12 mouse cellular contexts compared by ENCODE assay signal in genomic region chr2:11363061-11363464, GRCm38 (mm10).
DNase-seq lines count a peak whose midpoint lies in the region; ATAC-seq and TF ChIP-seq lines count a peak whose summit lies in the region.
"Had no signal": no experiment of that assay in that cellular context is flagged by ENCODE, and none has a peak within 500 bp of the region (broad histone marks: within the 10 kb centered on the region; RNA-seq: fewer than 3 reads in every experiment).

No protein-coding gene starts in this region.

- no peak overlapping the region for H3K4me3 ChIP-seq in kidney, postnatal 0 days (replicated peaks; ENCODE audit: low read depth, low read length)
- no peak overlapping the region for H3K4me3 ChIP-seq in kidney, adult 2 months (ENCODE audit: insufficient read depth, low read depth, low read length)
- H3K4me3 ChIP-seq in forebrain, embryonic 13.5 days: no peak overlapping the region
- no peak overlapping the region for H3K4me3 ChIP-seq in forebrain, embryonic 16.5 days (replicated peaks; ENCODE audit: low read length)
- H3K4me3 ChIP-seq in neural tube, embryonic 13.5 days: no peak overlapping the region
- H3K4me3 ChIP-seq: intestine, embryonic 15.5 days; liver, embryonic 13.5 days had no signal

- no peaks in the 10 kb centered on the region for H3K4me1 ChIP-seq in kidney, postnatal 0 days (replicated peaks; ENCODE audit: insufficient read depth, low read length)
- no peaks in the 10 kb centered on the region for H3K4me1 ChIP-seq in kidney, adult 2 months (ENCODE audit: control insufficient read depth, insufficient read depth, low read length)
- H3K4me1 ChIP-seq in forebrain, embryonic 13.5 days: peaks cover 17% of the 10 kb centered on the region
- H3K4me1 ChIP-seq in forebrain, embryonic 16.5 days (replicated peaks; ENCODE audit: control insufficient read depth, insufficient read depth, low read length): peaks cover 9% of the 10 kb centered on the region
- peaks cover 13% of the 10 kb centered on the region; the same call in 1 of the 2 replicates for H3K4me1 ChIP-seq in neural tube, embryonic 13.5 days (replicated peaks)
- H3K4me1 ChIP-seq: intestine, embryonic 15.5 days; liver, embryonic 13.5 days had no signal

- no peaks in the 10 kb centered on the region for H3K9me3 ChIP-seq in kidney, postnatal 0 days (replicated peaks; ENCODE audit: low read length)
- no peaks in the 10 kb centered on the region for H3K9me3 ChIP-seq in forebrain, embryonic 13.5 days (replicated peaks)
- no peaks in the 10 kb centered on the region for H3K9me3 ChIP-seq in forebrain, embryonic 16.5 days (ENCODE audit: control insufficient read depth, low read length)
- H3K9me3 ChIP-seq in neural tube, embryonic 13.5 days: no peaks in the 10 kb centered on the region
- H3K9me3 ChIP-seq: intestine, embryonic 15.5 days; liver, embryonic 13.5 days had no signal

- H3K27ac ChIP-seq in kidney, postnatal 0 days: no peak overlapping the region
- no peak overlapping the region for H3K27ac ChIP-seq in kidney, adult 2 months (ENCODE audit: insufficient read depth, low read depth, low read length)
- H3K27ac ChIP-seq in forebrain, embryonic 13.5 days: peak overlapping the region; percentile 41
- H3K27ac ChIP-seq in forebrain, embryonic 16.5 days (ENCODE audit: low read length): no peak overlapping the region
- no peak overlapping the region for H3K27ac ChIP-seq in neural tube, embryonic 13.5 days (replicated peaks)
- H3K27ac ChIP-seq: intestine, embryonic 15.5 days; liver, embryonic 13.5 days had no signal

- TF ChIP-seq CTCF in kidney, postnatal 0 days (IDR thresholded peaks at IDR 0.05; ENCODE audit: low read depth): no peak
- TF ChIP-seq CTCF in kidney, adult 2 months (conservative IDR thresholded peaks at IDR 0.05; ENCODE audit: insufficient read depth, insufficient read length, low read depth, low read length): no peak

- no peak for TF ChIP-seq POLR2A in kidney, adult 2 months (IDR thresholded peaks at IDR 0.05; ENCODE audit: low read depth, low read length)

- no peak overlapping the region for H3K9ac ChIP-seq in kidney, postnatal 0 days (ENCODE audit: low read depth, low read length)
- H3K9ac ChIP-seq in forebrain, embryonic 13.5 days: no peak overlapping the region
- H3K9ac ChIP-seq in forebrain, embryonic 16.5 days (replicated peaks; ENCODE audit: low read depth, low read length): no peak overlapping the region
- no peak overlapping the region for H3K9ac ChIP-seq in neural tube, embryonic 13.5 days
- H3K9ac ChIP-seq: intestine, embryonic 15.5 days; liver, embryonic 13.5 days had no signal

- DNase-seq in kidney, postnatal 0 days (ENCODE audit: low spot score): peak; percentile 28
- DNase-seq in kidney, adult 2 months: no peak
- no peak for DNase-seq in left cerebral cortex, adult 18-20 months (ENCODE audit: low spot score in 2 of 2)
- DNase-seq: heart, adult 11 months; liver, embryonic 13.5 days; lung, postnatal 10 days; thymus, adult 2 months had no signal

- ATAC-seq in kidney, postnatal 0 days (replicated peaks; ENCODE audit: low FRiP score, low read depth): peak; percentile 80
- ATAC-seq in forebrain, embryonic 13.5 days: peak; percentile 69
- peak; percentile 73 for ATAC-seq in forebrain, embryonic 16.5 days
- peak; percentile 74; the same call in 1 of the 2 replicates for ATAC-seq in neural tube, embryonic 13.5 days (ENCODE audit: low read depth)
- no peak for ATAC-seq in megakaryocyte-erythroid progenitor cell, adult 5-6 weeks (replicated peaks; ENCODE audit: low FRiP score, low TSS enrichment, poor library complexity, severe bottlenecking)

- 57% methylated on average over 5 of the region's 5 CpGs for WGBS in kidney, postnatal 0 days
- WGBS in kidney, adult 2 months: 55% methylated on average over 5 of the region's 5 CpGs
- WGBS in forebrain, embryonic 13.5 days: 46% methylated on average over 5 of the region's 5 CpGs
- WGBS in forebrain, embryonic 16.5 days: 35% methylated on average over 5 of the region's 5 CpGs
- WGBS in neural tube, embryonic 13.5 days: 65% methylated on average over 5 of the region's 5 CpGs

- H3K27me3 ChIP-seq in kidney, postnatal 0 days (ENCODE audit: insufficient read depth, low read length): no peaks in the 10 kb centered on the region
- H3K27me3 ChIP-seq in kidney, adult 2 months (replicated peaks; ENCODE audit: control insufficient read depth, insufficient read depth, low read length): no peaks in the 10 kb centered on the region
- no peaks in the 10 kb centered on the region for H3K27me3 ChIP-seq in forebrain, embryonic 13.5 days
- no peaks in the 10 kb centered on the region for H3K27me3 ChIP-seq in forebrain, embryonic 16.5 days (replicated peaks; ENCODE audit: control insufficient read depth, insufficient read depth, low read length)
- no peaks in the 10 kb centered on the region for H3K27me3 ChIP-seq in neural tube, embryonic 13.5 days
- H3K27me3 ChIP-seq: intestine, embryonic 15.5 days; liver, embryonic 13.5 days had no signal

- no peak overlapping the region for H3K4me2 ChIP-seq in kidney, postnatal 0 days (ENCODE audit: low read length)
- no peak overlapping the region for H3K4me2 ChIP-seq in forebrain, embryonic 13.5 days
- no peak overlapping the region for H3K4me2 ChIP-seq in forebrain, embryonic 16.5 days (ENCODE audit: low read length)
- H3K4me2 ChIP-seq in neural tube, embryonic 13.5 days: no peak overlapping the region
- H3K4me2 ChIP-seq: intestine, embryonic 15.5 days; liver, embryonic 13.5 days had no signal

- H3K36me3 ChIP-seq in kidney, postnatal 0 days (ENCODE audit: insufficient read depth, low read length): no peaks in the 10 kb centered on the region
- no peaks in the 10 kb centered on the region for H3K36me3 ChIP-seq in kidney, adult 2 months (ENCODE audit: control insufficient read depth, insufficient read depth, low read length)
- no peaks in the 10 kb centered on the region for H3K36me3 ChIP-seq in forebrain, embryonic 13.5 days (ENCODE audit: poor library complexity, severe bottlenecking)
- no peaks in the 10 kb centered on the region for H3K36me3 ChIP-seq in forebrain, embryonic 16.5 days (ENCODE audit: control insufficient read depth, insufficient read depth)
- H3K36me3 ChIP-seq in neural tube, embryonic 13.5 days: no peaks in the 10 kb centered on the region
- H3K36me3 ChIP-seq: intestine, embryonic 15.5 days; liver, embryonic 13.5 days had no signal
